Mouse (Mus musculus): ENCODE measurements around the gene Ammecr1. TPM values are rescaled to one million over a fixed set of nuclear protein-coding genes. Genes with fewer than 3 reads are reported as not detected.
A peak's percentile ranks its signal among the peaks of the same experiment; 100 is the strongest.

Ammecr1 gene
- 4.1 and 5.2 TPM in 2 replicates for polyA plus RNA-seq (2014; fragmentation: Nextera tagmentation; extraction: Ambion mirVana)

- H3K9ac ChIP-seq (replicated peaks; ENCODE audit: low read depth, low read length): peak within 1 kb of the TSS; percentile 68
- WGBS: 17% methylated on average over 38 of the region's 112 CpGs
- peak; percentile 95 for ATAC-seq (ENCODE audit: low read depth)
Observed at GRCm38 (mm10) chrX:142966008-142966966, at the start of gene Ammecr1. Gene Ammecr1 (minus strand): TSS chrX:142966728.

GRCm38 (mm10) chrX:143014118-143014517, 47.6 kb upstream of the Ammecr1 start:
- Histone ChIP-seq H3K4me1 (ENCODE audit: control insufficient read depth, insufficient read depth, low read length) (no peaks in the 10 kb centered on the region), H3K27ac (ENCODE audit: low read depth, low read length) (no peak overlapping the region), H3K27me3 (ENCODE audit: control insufficient read depth, insufficient read depth, low read length) (peaks cover 3% of the 10 kb centered on the region; the same call in 1 of the 2 replicates), H3K36me3 (ENCODE audit: control insufficient read depth, insufficient read depth, low read length) (no peaks in the 10 kb centered on the region), H3K4me2 (ENCODE audit: low read depth, low read length) (no peak overlapping the region), H3K9ac (replicated peaks; ENCODE audit: low read depth, low read length) (no peak overlapping the region), H3K4me3 (ENCODE audit: low read depth, low read length) (no peak overlapping the region), H3K9me3 (ENCODE audit: control insufficient read depth, low read length) (no peaks in the 10 kb centered on the region)
- WGBS: 93% methylated on average over 3 of the region's 3 CpGs
- no peak for ATAC-seq (ENCODE audit: low read depth)

More at GRCm38 (mm10) chrX:142966008-142966966, at the start of gene Ammecr1:
- H3K36me3 ChIP-seq (ENCODE audit: control insufficient read depth, insufficient read depth, low read length): no peaks in the 10 kb centered on the region
- H3K4me1 ChIP-seq (ENCODE audit: control insufficient read depth, insufficient read depth, low read length): no peaks in the 10 kb centered on the region
- no peaks in the 10 kb centered on the region; the same call in 1 of the 2 replicates for H3K27me3 ChIP-seq (ENCODE audit: control insufficient read depth, insufficient read depth, low read length)
- H3K4me2 ChIP-seq (ENCODE audit: low read depth, low read length): peak within 1 kb of the TSS; percentile 61
- peak within 1 kb of the TSS; percentile 90 for H3K27ac ChIP-seq (ENCODE audit: low read depth, low read length)
- H3K9me3 ChIP-seq (ENCODE audit: control insufficient read depth, low read length): no peaks in the 10 kb centered on the region
- peak within 1 kb of the TSS; percentile 59 for H3K4me3 ChIP-seq (ENCODE audit: low read depth, low read length)

DNA sequence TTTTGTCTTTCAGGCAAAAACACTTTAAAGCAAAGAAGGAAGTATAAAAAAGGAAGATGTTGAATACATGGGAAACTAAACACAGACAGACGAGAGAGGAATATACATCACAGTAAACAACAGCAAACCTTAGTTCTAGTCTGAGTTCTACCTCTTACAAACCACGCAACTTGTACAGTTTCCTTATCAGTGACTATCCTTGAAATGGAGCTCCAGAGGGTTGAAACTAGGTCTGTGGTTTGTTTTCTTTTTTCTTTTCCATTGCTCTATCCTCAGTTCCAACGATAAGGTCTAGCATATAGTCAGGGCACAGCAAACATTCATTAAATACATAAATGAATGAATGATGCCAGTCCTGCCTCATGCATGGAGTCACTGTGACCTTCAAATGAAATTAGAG, 45.8 kb upstream of the Ammecr1 start:
- Histone ChIP-seq H3K27ac (ENCODE audit: low read depth, low read length) (no peak overlapping the region), H3K4me2 (ENCODE audit: low read depth, low read length) (no peak overlapping the region), H3K9me3 (ENCODE audit: control insufficient read depth, low read length) (no peaks in the 10 kb centered on the region), H3K27me3 (ENCODE audit: control insufficient read depth, insufficient read depth, low read length) (peaks cover 3% of the 10 kb centered on the region; the same call in 1 of the 2 replicates), H3K4me1 (ENCODE audit: control insufficient read depth, insufficient read depth, low read length) (no peaks in the 10 kb centered on the region), H3K4me3 (ENCODE audit: low read depth, low read length) (no peak overlapping the region), H3K9ac (replicated peaks; ENCODE audit: low read depth, low read length) (no peak overlapping the region), H3K36me3 (ENCODE audit: control insufficient read depth, insufficient read depth, low read length) (no peaks in the 10 kb centered on the region)
- ATAC-seq (ENCODE audit: low read depth): no peak
- 85% methylated on average over 3 of the region's 3 CpGs for WGBS

GRCm38 (mm10) chrX:143011865-143012264, 45.3 kb upstream of the Ammecr1 start:
- no peak overlapping the region for H3K4me3 ChIP-seq (ENCODE audit: low read depth, low read length)
- no peaks in the 10 kb centered on the region for H3K9me3 ChIP-seq (ENCODE audit: control insufficient read depth, low read length)
- H3K4me2 ChIP-seq (ENCODE audit: low read depth, low read length): no peak overlapping the region
- ATAC-seq (ENCODE audit: low read depth): no peak
- H3K36me3 ChIP-seq (ENCODE audit: control insufficient read depth, insufficient read depth, low read length): no peaks in the 10 kb centered on the region
- H3K27me3 ChIP-seq (ENCODE audit: control insufficient read depth, insufficient read depth, low read length): peaks cover 3% of the 10 kb centered on the region; the same call in 1 of the 2 replicates
- WGBS: 75% methylated on average over 4 of the region's 4 CpGs
- H3K27ac ChIP-seq (ENCODE audit: low read depth, low read length): no peak overlapping the region
- no peaks in the 10 kb centered on the region for H3K4me1 ChIP-seq (ENCODE audit: control insufficient read depth, insufficient read depth, low read length)
- H3K9ac ChIP-seq (replicated peaks; ENCODE audit: low read depth, low read length): no peak overlapping the region

- Histone ChIP-seq H3K4me1 (ENCODE audit: control insufficient read depth, insufficient read depth, low read length) (no peaks in the 10 kb centered on the region), H3K27me3 (ENCODE audit: control insufficient read depth, insufficient read depth, low read length) (no peaks in the 10 kb centered on the region), H3K4me2 (ENCODE audit: low read depth, low read length) (no peak overlapping the region), H3K4me3 (ENCODE audit: low read depth, low read length) (no peak overlapping the region), H3K27ac (ENCODE audit: low read depth, low read length) (no peak overlapping the region), H3K36me3 (ENCODE audit: control insufficient read depth, insufficient read depth, low read length) (no peaks in the 10 kb centered on the region), H3K9me3 (ENCODE audit: control insufficient read depth, low read length) (no peaks in the 10 kb centered on the region), H3K9ac (replicated peaks; ENCODE audit: low read depth, low read length) (no peak overlapping the region)
- 83% methylated on average over 3 of the region's 3 CpGs for WGBS
- ATAC-seq (ENCODE audit: low read depth): no peak
Observed at GRCm38 (mm10) chrX:143004131-143004846, 37.8 kb upstream of the Ammecr1 start.

- no peak for ATAC-seq (ENCODE audit: low read depth)
- Histone ChIP-seq H3K4me2 (ENCODE audit: low read depth, low read length) (no peak overlapping the region), H3K9ac (replicated peaks; ENCODE audit: low read depth, low read length) (no peak overlapping the region), H3K4me1 (ENCODE audit: control insufficient read depth, insufficient read depth, low read length) (no peaks in the 10 kb centered on the region), H3K27me3 (ENCODE audit: control insufficient read depth, insufficient read depth, low read length) (no peaks in the 10 kb centered on the region), H3K36me3 (ENCODE audit: control insufficient read depth, insufficient read depth, low read length) (no peaks in the 10 kb centered on the region), H3K4me3 (ENCODE audit: low read depth, low read length) (no peak overlapping the region), H3K27ac (ENCODE audit: low read depth, low read length) (no peak overlapping the region), H3K9me3 (ENCODE audit: control insufficient read depth, low read length) (no peaks in the 10 kb centered on the region)
- WGBS: 74% methylated on average over 1 of the region's 1 CpGs
Observed at GRCm38 (mm10) chrX:142997214-142997613, 30.7 kb upstream of the Ammecr1 start.

- H3K4me1 ChIP-seq (ENCODE audit: control insufficient read depth, insufficient read depth, low read length): no peaks in the 10 kb centered on the region
- ATAC-seq (ENCODE audit: low read depth): no peak
- no peaks in the 10 kb centered on the region for H3K27me3 ChIP-seq (ENCODE audit: control insufficient read depth, insufficient read depth, low read length)
- no peaks in the 10 kb centered on the region for H3K36me3 ChIP-seq (ENCODE audit: control insufficient read depth, insufficient read depth, low read length)
- no peak overlapping the region for H3K27ac ChIP-seq (ENCODE audit: low read depth, low read length)
- H3K9me3 ChIP-seq (ENCODE audit: control insufficient read depth, low read length): no peaks in the 10 kb centered on the region
- no peak overlapping the region for H3K4me3 ChIP-seq (ENCODE audit: low read depth, low read length)
- 63% methylated on average over 2 of the region's 2 CpGs for WGBS
- H3K4me2 ChIP-seq (ENCODE audit: low read depth, low read length): no peak overlapping the region
- H3K9ac ChIP-seq (replicated peaks; ENCODE audit: low read depth, low read length): no peak overlapping the region
Observed at GRCm38 (mm10) chrX:142994514-142994913, 28.0 kb upstream of the Ammecr1 start.

GRCm38 (mm10) chrX:142984170-142984569, 17.6 kb upstream of the Ammecr1 start:
- Histone ChIP-seq H3K9me3 (ENCODE audit: control insufficient read depth, low read length) (no peaks in the 10 kb centered on the region), H3K4me1 (ENCODE audit: control insufficient read depth, insufficient read depth, low read length) (no peaks in the 10 kb centered on the region), H3K9ac (replicated peaks; ENCODE audit: low read depth, low read length) (no peak overlapping the region), H3K4me2 (ENCODE audit: low read depth, low read length) (no peak overlapping the region), H3K27ac (ENCODE audit: low read depth, low read length) (no peak overlapping the region), H3K36me3 (ENCODE audit: control insufficient read depth, insufficient read depth, low read length) (no peaks in the 10 kb centered on the region), H3K27me3 (ENCODE audit: control insufficient read depth, insufficient read depth, low read length) (no peaks in the 10 kb centered on the region), H3K4me3 (ENCODE audit: low read depth, low read length) (no peak overlapping the region)
- ATAC-seq (ENCODE audit: low read depth): no peak
- WGBS: 88% methylated on average over 3 of the region's 3 CpGs

DNA sequence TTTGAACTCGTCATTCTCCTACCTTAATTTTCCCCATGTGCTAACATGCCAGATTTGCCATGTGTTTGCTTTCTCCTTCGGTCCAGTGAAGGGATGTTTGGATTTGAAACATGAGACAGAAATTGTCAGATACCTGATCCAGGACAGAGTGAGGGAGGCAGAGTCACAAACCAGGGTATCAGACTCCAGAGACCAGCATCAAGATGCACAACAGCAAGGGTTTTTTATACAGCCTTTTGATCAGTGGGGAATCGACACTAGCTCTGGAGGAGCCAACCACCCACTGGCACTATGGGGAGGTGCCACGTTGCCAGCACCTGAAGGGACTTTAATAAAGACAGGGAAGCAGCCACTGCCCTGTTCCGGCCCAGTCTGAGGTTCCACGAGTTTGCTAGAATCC, 17.1 kb upstream of the Ammecr1 start:
- H3K4me3 ChIP-seq (ENCODE audit: low read depth, low read length): no peak overlapping the region
- no peaks in the 10 kb centered on the region for H3K36me3 ChIP-seq (ENCODE audit: control insufficient read depth, insufficient read depth, low read length)
- H3K9me3 ChIP-seq (ENCODE audit: control insufficient read depth, low read length): no peaks in the 10 kb centered on the region
- no peak overlapping the region for H3K9ac ChIP-seq (replicated peaks; ENCODE audit: low read depth, low read length)
- H3K4me1 ChIP-seq (ENCODE audit: control insufficient read depth, insufficient read depth, low read length): no peaks in the 10 kb centered on the region
- no peaks in the 10 kb centered on the region for H3K27me3 ChIP-seq (ENCODE audit: control insufficient read depth, insufficient read depth, low read length)
- H3K27ac ChIP-seq (ENCODE audit: low read depth, low read length): no peak overlapping the region
- H3K4me2 ChIP-seq (ENCODE audit: low read depth, low read length): no peak overlapping the region
- WGBS: 69% methylated on average over 6 of the region's 6 CpGs
- no peak for ATAC-seq (ENCODE audit: low read depth)

Measured in neural tube, embryonic 14.5 days (tissue).